In genomic region chr11:84794496-84795113, GRCm38 (mm10) we compare ENCODE assay signal across 8 mouse cellular contexts. TPM values are rescaled to one million over a fixed set of nuclear protein-coding genes. Genes with fewer than 3 reads are reported as not detected.
DNase-seq lines count a peak whose midpoint lies in the region; ATAC-seq lines count a peak whose summit lies in the region.

No protein-coding gene starts in this region.

- ATAC-seq in midbrain, embryonic 12.5 days (ENCODE audit: low FRiP score, low read depth): peak; percentile 90

- no peak overlapping the region; the same call in 1 of the 2 replicates for H3K9ac ChIP-seq in midbrain, embryonic 12.5 days (replicated peaks)

- H3K27ac ChIP-seq in midbrain, embryonic 12.5 days (replicated peaks): 0 out of 2 replicates have a peak overlapping the region, but pooled peaks have one; percentile 39

- no peaks in the 10 kb centered on the region for H3K36me3 ChIP-seq in midbrain, embryonic 12.5 days

- 12% methylated on average over 17 of the region's 17 CpGs for WGBS in midbrain, embryonic 12.5 days

- no peaks in the 10 kb centered on the region for H3K9me3 ChIP-seq in midbrain, embryonic 12.5 days

- H3K27me3 ChIP-seq in midbrain, embryonic 12.5 days: peaks cover 54% of the 10 kb centered on the region

- peak; percentile 49 to 82 for DNase-seq in adrenal gland, adult (ENCODE audit: inconsistent age in 2 of 2, low spot score in 1 of 2)
- DNase-seq in adrenal gland, adult 8-10 months: no peak
- DNase-seq in embryo, embryonic 11.5 days (ENCODE audit: low read depth, low spot score): peak; percentile 65
- peak; percentile 93 for DNase-seq in heart, adult 11 months
- peak; percentile 34 for DNase-seq in kidney, adult 11 months
- peak; percentile 73 to 81 for DNase-seq in left cerebral cortex, postnatal 36 days (ENCODE audit: low spot score in 2 of 2)
- DNase-seq in spleen, postnatal 10 days (ENCODE audit: low spot score in 2 of 2): peak; percentile 22 to 69

- peak overlapping the region; percentile 42 for H3K4me2 ChIP-seq in midbrain, embryonic 12.5 days (replicated peaks)

- intact Hi-C loops in left cerebral cortex, postnatal 36 days (cut with DNase I): loop anchor here (1.0 to 10.0 kb wide), 5 partner anchors 70 to 532 kb away; partner anchors contain the start of gene Aatf

- H3K4me3 ChIP-seq in midbrain, embryonic 12.5 days: 0 out of 2 replicates have a peak overlapping the region, but pooled peaks have one; percentile 2

- H3K4me1 ChIP-seq in midbrain, embryonic 12.5 days: peaks cover 13% of the 10 kb centered on the region

RNA-seq across cellular contexts. Expression of gene Mrm1, which starts 24.7 kb away (rescaled TPM):
- 10 to 100 TPM; 21.6 to 24.4 (median 22.9) TPM for total RNA-seq in adrenal gland, adult 8-10 months (2022)
- total RNA-seq in left cerebral cortex, postnatal 36 days (2021): 10 to 100 TPM; 19.3 to 19.4 TPM
- 11.0 and 11.7 TPM in 2 replicates for polyA plus RNA-seq in midbrain, embryonic 12.5 days (2016; fragmentation: Nextera tagmentation; extraction: Ambion mirVana)

RNA-seq across cellular contexts. Expression of gene Dhrs11, which starts 34.2 kb away (rescaled TPM):
- total RNA-seq in adrenal gland, adult 8-10 months (2022): 10 to 100 TPM; 45.7 to 58.0 (median 50.5) TPM
- 1 to 10 TPM; 6.7 to 8.6 TPM for total RNA-seq in left cerebral cortex, postnatal 36 days (2021)
- 6.8 and 7.6 TPM in 2 replicates for polyA plus RNA-seq in midbrain, embryonic 12.5 days (2016; fragmentation: Nextera tagmentation; extraction: Ambion mirVana)

Comparison
In these comparisons a context has a peak if more than half of its experiments do, and no peak if none do; other contexts are left out.
1. RNA of gene Dhrs11, which starts 34.2 kb away (total RNA-seq): 45.7 to 58.0 TPM in adrenal gland, adult 8-10 months; 6.7 to 8.6 TPM in left cerebral cortex, postnatal 36 days; every median in the first group is over 4 times any median in the second.